Mouse (Mus musculus) limb, embryonic 15.5 days (tissue): ENCODE measurements around the gene Fbxl8. TPM values are rescaled to one million over a fixed set of nuclear protein-coding genes. Genes with fewer than 3 reads are reported as not detected.

Source experiments
- ATAC-seq: fragments of 200-750 bp; cut with Nextera tagmentation; 2 replicates; pipeline ENCODE4 v1.8.0; 2017; ENCODE audit warnings: low read depth, moderate TSS enrichment; ENCODE audit not compliant: insufficient number of reproducible peaks, low FRiP score, low TSS enrichment
- H3K27ac ChIP-seq: fragments of 300-500 bp; sonication (generic); 2 replicates; pipeline ENCODE4 v1.5.1; 2015; ENCODE audit warnings: moderate library complexity, mild to moderate bottlenecking, inconsistent platforms
- H3K27me3 ChIP-seq: fragments of 300-500 bp; sonication (generic); 2 replicates; pipeline ENCODE4 v1.6.1; 2015; ENCODE audit warnings: inconsistent platforms
- H3K36me3 ChIP-seq: fragments of 300-500 bp; sonication (generic); 2 replicates; pipeline ENCODE4 v1.6.1; 2015; ENCODE audit warnings: inconsistent platforms
- H3K4me1 ChIP-seq: fragments of 300-500 bp; sonication (generic); 2 replicates; pipeline ENCODE4 v1.6.1; 2015; ENCODE audit warnings: inconsistent platforms
- H3K4me2 ChIP-seq: fragments of 300-500 bp; sonication (generic); 2 replicates; pipeline ENCODE4 v1.6.1; 2015; ENCODE audit warnings: mild to moderate bottlenecking, inconsistent platforms
- H3K4me3 ChIP-seq: fragments of 300-500 bp; sonication (generic); 2 replicates; pipeline ENCODE4 v1.5.1; 2015; ENCODE audit warnings: mild to moderate bottlenecking, inconsistent platforms
- H3K9ac ChIP-seq: fragments of 300-500 bp; sonication (generic); 2 replicates; pipeline ENCODE4 v1.6.1; 2015; ENCODE audit warnings: inconsistent platforms
- H3K9me3 ChIP-seq: fragments of 300-500 bp; sonication (generic); 2 replicates; pipeline ENCODE4 v1.6.1; 2016; ENCODE audit warnings: inconsistent platforms
- WGBS: fragments of 180-500 bp; shearing (Covaris S2); methylation state at CpG from one replicate; pipeline ENCODE4 v1.1.7; 2015; 5-methylcytosine and 5-hydroxymethylcytosine counted together
- polyA plus RNA-seq: library from polyadenylated mRNA; unstranded; fragments of >200 nt; fragmentation: Nextera tagmentation; extraction: Ambion mirVana; gene quantifications from 2 replicates; pipeline ENCODE4 v1.2.1, GENCODE M21; 2015

The Fbxl8 gene
- polyA plus RNA-seq, 1 experiment from 2014 or later = 4.9 TPM

DNA sequence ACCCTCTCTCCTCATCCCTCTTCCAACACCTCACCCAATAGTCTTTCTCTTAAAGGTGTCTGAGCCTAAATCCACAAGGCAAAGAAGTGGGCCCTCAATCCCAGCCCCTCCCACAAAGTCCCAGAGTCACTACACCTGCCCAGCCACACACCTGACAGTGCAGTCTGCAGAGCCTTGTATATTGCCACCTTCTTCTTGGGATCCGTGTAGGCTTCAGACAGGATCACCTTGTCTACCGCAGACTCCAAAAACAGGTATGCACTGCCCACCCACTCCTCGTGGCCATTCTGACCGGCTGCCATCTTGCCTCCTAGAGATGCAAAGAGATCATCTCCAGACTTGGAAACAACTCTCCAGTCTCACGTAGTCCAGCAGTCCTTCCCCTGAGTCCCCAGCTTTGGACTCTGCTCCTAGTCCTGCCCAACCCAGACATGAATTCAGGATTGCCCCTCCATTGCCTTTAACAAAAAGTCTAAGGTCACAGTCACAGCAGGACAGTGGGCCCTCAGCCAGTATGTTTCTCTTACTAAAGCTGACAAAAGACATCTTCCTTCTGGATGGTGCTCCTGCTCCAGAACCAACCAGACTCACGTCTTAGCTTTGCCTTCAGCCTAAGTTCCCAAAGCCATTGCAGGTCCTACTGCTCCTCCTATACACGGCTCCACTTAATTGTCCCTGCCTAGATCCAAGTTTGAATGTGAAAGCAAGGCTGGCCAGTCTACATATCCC, 3.9 kb upstream of the Fbxl8 start:
- peaks cover 33% of the 10 kb centered on the region for H3K4me1 ChIP-seq
- ATAC-seq = no peak
- H3K4me3 ChIP-seq = no peak overlapping the region
- H3K9ac ChIP-seq = no peak overlapping the region
- H3K4me2 ChIP-seq = no peak overlapping the region
- no peaks in the 10 kb centered on the region for H3K9me3 ChIP-seq
- peaks cover 65% of the 10 kb centered on the region for H3K27me3 ChIP-seq
- H3K27ac ChIP-seq = no peak overlapping the region
- 61% methylated on average over 7 of the region's 7 CpGs for WGBS
- no peaks in the 10 kb centered on the region for H3K36me3 ChIP-seq

GRCm38 (mm10) chr8:105261326-105261980, 3.0 kb upstream of the Fbxl8 start:
- 85% methylated on average over 12 of the region's 12 CpGs for WGBS
- no peak overlapping the region for H3K27ac ChIP-seq
- peaks cover 64% of the 10 kb centered on the region for H3K27me3 ChIP-seq

DNA sequence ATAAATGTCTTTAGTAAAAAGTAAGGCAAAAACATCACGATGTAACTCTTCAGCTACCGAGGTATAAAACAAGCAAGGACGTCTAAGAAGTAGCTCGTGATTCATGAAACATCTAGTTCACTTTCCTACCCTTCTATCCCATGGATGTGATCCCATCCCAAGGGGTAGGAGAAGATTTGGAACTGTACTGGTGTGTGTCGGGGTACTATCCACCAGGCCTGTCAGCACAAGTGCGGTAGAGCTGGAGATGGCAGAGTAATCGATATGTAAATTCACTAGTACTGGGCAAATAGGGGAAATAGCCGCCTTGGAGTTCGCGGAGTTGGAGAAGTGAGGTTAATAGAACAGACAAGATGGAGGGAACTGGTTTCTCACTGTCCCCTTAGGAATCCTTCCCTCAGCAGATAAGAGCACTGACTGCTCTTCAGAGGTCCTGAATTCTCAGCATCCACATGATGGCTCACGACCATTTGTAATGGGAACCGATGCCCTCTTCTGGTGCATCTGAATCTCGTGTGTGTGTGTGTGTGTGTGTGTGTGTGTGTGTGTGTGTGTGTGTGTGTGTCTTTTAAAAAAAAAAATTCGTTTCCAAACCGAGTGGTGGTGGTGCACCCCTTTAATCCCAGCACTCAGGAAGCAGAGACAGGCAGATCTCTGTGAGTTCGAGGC, 1.1 kb upstream of the Fbxl8 start:
- H3K9me3 ChIP-seq = no peaks in the 10 kb centered on the region
- no peak overlapping the region for H3K9ac ChIP-seq
- no peak overlapping the region for H3K27ac ChIP-seq
- peaks cover 36% of the 10 kb centered on the region for H3K4me1 ChIP-seq
- no peaks in the 10 kb centered on the region for H3K36me3 ChIP-seq
- H3K27me3 ChIP-seq = peaks cover 71% of the 10 kb centered on the region
- H3K4me3 ChIP-seq = peak overlapping the region; percentile 68
- 39% methylated on average over 16 of the region's 16 CpGs for WGBS
- ATAC-seq = no peak
- peak overlapping the region; percentile 86 for H3K4me2 ChIP-seq

More at GRCm38 (mm10) chr8:105261326-105261980, 3.0 kb upstream of the Fbxl8 start:
- H3K36me3 ChIP-seq = no peaks in the 10 kb centered on the region
- H3K4me2 ChIP-seq = no peak overlapping the region
- no peak overlapping the region for H3K4me3 ChIP-seq
- no peak overlapping the region for H3K9ac ChIP-seq
- peaks cover 31% of the 10 kb centered on the region for H3K4me1 ChIP-seq
- ATAC-seq = no peak
- H3K9me3 ChIP-seq = no peaks in the 10 kb centered on the region

GRCm38 (mm10) chr8:105265128-105265527, 680 bp downstream of the Fbxl8 start:
- Histone ChIP-seq H3K27me3 (peaks cover 72% of the 10 kb centered on the region), H3K4me1 (peaks cover 38% of the 10 kb centered on the region), H3K4me2 (peak overlapping the region; percentile 86), H3K36me3 (no peaks in the 10 kb centered on the region), H3K9ac (no peak overlapping the region), H3K9me3 (no peaks in the 10 kb centered on the region), H3K27ac (no peak overlapping the region), H3K4me3 (peak overlapping the region; percentile 68)
- 5% methylated on average over 10 of the region's 10 CpGs for WGBS
- no peak for ATAC-seq

DNA sequence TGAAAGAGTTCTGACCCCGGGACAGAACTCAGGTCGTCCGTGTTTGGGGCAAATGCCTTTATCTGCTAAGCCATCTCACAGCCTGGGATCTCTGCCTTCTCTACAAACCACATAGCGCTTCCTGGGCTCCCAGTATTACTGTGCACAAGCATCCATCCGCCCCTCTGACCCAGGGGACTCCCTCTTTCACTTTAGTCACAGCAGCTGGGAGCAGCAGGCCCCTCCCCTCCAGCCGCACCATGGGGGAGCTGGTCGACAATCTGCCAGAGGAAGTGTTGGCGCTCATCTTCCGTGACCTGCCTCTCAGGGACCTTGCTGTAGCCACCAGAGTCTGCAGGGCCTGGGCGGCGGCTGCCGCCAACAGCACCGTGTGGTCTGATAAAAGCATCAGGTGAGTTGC, 2.3 kb downstream of the Fbxl8 start:
- 36% methylated on average over 13 of the region's 13 CpGs for WGBS
- peaks cover 73% of the 10 kb centered on the region for H3K27me3 ChIP-seq
- ATAC-seq = no peak
- no peak overlapping the region for H3K9ac ChIP-seq
- no peaks in the 10 kb centered on the region for H3K36me3 ChIP-seq
- no peaks in the 10 kb centered on the region for H3K9me3 ChIP-seq
- no peak overlapping the region for H3K27ac ChIP-seq
- no peak overlapping the region for H3K4me3 ChIP-seq
- H3K4me1 ChIP-seq = peaks cover 46% of the 10 kb centered on the region
- no peak overlapping the region for H3K4me2 ChIP-seq

- no peak for ATAC-seq
- Histone ChIP-seq H3K4me1 (peaks cover 47% of the 10 kb centered on the region), H3K4me2 (peak overlapping the region; percentile 83), H3K27ac (no peak overlapping the region), H3K36me3 (no peaks in the 10 kb centered on the region), H3K9ac (no peak overlapping the region), H3K27me3 (peaks cover 83% of the 10 kb centered on the region), H3K9me3 (no peaks in the 10 kb centered on the region), H3K4me3 (peak overlapping the region; percentile 43)
- 2% methylated on average over 65 of the region's 65 CpGs for WGBS
Observed at GRCm38 (mm10) chr8:105268342-105269074, 4.1 kb downstream of the Fbxl8 start.

- H3K36me3 ChIP-seq = no peaks in the 10 kb centered on the region
- no peak overlapping the region for H3K27ac ChIP-seq
- ATAC-seq = no peak
- 6% methylated on average over 10 of the region's 10 CpGs for WGBS
- H3K27me3 ChIP-seq = peaks cover 82% of the 10 kb centered on the region
- H3K9me3 ChIP-seq = no peaks in the 10 kb centered on the region
- no peak overlapping the region for H3K9ac ChIP-seq
- peak overlapping the region; percentile 83 for H3K4me2 ChIP-seq
- H3K4me3 ChIP-seq = peak overlapping the region; percentile 43
- H3K4me1 ChIP-seq = peaks cover 43% of the 10 kb centered on the region
Observed at GRCm38 (mm10) chr8:105269075-105269458, 4.6 kb downstream of the Fbxl8 start.

- 1% methylated on average over 42 of the region's 42 CpGs for WGBS
- H3K4me3 ChIP-seq = peak within 1 kb of the TSS; percentile 43
- ATAC-seq = no peak
- peaks cover 85% of the 10 kb centered on the region for H3K27me3 ChIP-seq
- H3K9ac ChIP-seq = 0 out of 2 replicates have a peak within 1 kb of the TSS, but pooled peaks have one; percentile 7
- no peaks in the 10 kb centered on the region for H3K9me3 ChIP-seq
- peaks cover 42% of the 10 kb centered on the region for H3K4me1 ChIP-seq
- no peaks in the 10 kb centered on the region for H3K36me3 ChIP-seq
- no peak within 1 kb of the TSS for H3K27ac ChIP-seq
- H3K4me2 ChIP-seq = peak within 1 kb of the TSS; percentile 83
Observed at GRCm38 (mm10) chr8:105269461-105269947, 5.1 kb downstream of the Fbxl8 start, which contains the start of gene Hsf4. Hsf4 (plus strand) TSS chr8:105269801.

DNA sequence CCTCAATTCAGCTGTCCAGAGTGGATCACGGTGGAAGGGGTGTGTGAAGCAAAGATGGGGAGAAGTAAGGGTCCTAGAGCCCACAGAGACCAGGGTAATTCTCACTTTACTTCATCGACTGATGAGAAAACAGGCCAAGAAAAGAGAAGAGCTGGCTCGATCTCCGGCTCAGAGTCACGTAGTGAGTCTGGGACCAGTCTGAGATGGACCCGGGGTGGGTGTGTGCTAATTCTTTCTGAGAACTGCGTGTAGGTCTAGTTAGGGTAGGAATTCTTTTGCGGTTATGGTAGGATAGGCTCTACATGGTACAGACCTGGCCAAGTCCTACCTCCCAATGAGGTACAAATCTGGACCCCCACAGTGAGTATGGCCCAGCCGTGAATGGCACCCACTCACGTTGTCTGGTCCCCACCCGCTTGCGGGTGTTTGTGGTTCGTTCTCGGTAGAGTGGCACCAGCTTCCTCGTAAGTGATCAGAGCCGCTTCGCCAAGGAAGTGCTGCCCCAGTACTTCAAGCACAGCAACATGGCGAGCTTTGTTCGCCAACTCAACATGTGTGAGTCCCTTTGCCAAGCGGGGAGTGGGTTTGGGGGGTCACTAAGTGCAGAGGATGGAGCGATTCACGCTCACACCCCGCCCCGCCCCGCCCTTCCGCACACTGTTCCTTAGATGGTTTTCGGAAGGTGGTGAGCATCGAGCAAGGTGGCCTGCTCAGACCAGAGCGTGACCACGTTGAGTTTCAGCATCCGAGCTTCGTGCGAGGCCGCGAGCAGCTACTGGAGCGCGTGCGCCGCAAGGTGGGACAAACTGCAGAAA, 5.9 kb downstream of the Fbxl8 start:
- ATAC-seq = no peak
- 0 out of 2 replicates have a peak overlapping the region, but pooled peaks have one; percentile 7 for H3K9ac ChIP-seq
- H3K27me3 ChIP-seq = peaks cover 93% of the 10 kb centered on the region

DNA sequence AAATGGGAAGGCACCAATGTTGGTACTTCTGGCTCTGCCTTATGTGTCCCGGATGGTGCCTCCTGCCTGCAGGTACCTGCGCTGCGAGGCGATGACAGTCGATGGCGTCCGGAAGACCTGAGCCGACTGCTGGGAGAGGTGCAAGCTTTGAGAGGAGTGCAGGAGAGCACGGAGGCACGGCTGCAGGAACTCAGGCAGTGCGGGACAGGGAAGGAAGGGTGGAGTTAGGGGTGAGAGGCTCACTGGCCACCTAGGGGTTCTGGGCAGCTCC, 6.4 kb downstream of the Fbxl8 start:
- H3K36me3 ChIP-seq = no peaks in the 10 kb centered on the region
- 0 out of 2 replicates have a peak overlapping the region, but pooled peaks have one; percentile 4 for H3K9ac ChIP-seq
- WGBS = 4% methylated on average over 11 of the region's 11 CpGs
- H3K9me3 ChIP-seq = no peaks in the 10 kb centered on the region
- H3K27ac ChIP-seq = no peak overlapping the region
- H3K4me1 ChIP-seq = peaks cover 39% of the 10 kb centered on the region
- H3K27me3 ChIP-seq = peaks cover 95% of the 10 kb centered on the region
- H3K4me3 ChIP-seq = peak overlapping the region; percentile 8; the same call in 1 of the 2 replicates
- H3K4me2 ChIP-seq = 0 out of 2 replicates have a peak overlapping the region, but pooled peaks have one; percentile 83
- no peak for ATAC-seq

More for the DNA sequence above, 5.9 kb downstream of the Fbxl8 start:
- Histone ChIP-seq H3K4me3 (peak overlapping the region; percentile 43), H3K36me3 (no peaks in the 10 kb centered on the region), H3K27ac (no peak overlapping the region), H3K4me1 (peaks cover 38% of the 10 kb centered on the region), H3K9me3 (no peaks in the 10 kb centered on the region), H3K4me2 (peak overlapping the region; percentile 83)
- WGBS = 4% methylated on average over 39 of the region's 39 CpGs

GRCm38 (mm10) chr8:105275387-105275786, 10.9 kb downstream of the Fbxl8 start:
- Histone ChIP-seq H3K9me3 (no peaks in the 10 kb centered on the region), H3K4me3 (peak overlapping the region; percentile 44; the same call in 1 of the 2 replicates), H3K4me1 (peaks cover 33% of the 10 kb centered on the region), H3K27me3 (peaks cover 94% of the 10 kb centered on the region), H3K36me3 (no peaks in the 10 kb centered on the region), H3K27ac (no peak overlapping the region), H3K4me2 (peak overlapping the region; percentile 85; the same call in 1 of the 2 replicates), H3K9ac (no peak overlapping the region)
- WGBS = 5% methylated on average over 11 of the region's 11 CpGs
- no peak for ATAC-seq
